Mouse (Mus musculus): Measurements from ENCODE around the gene Cacna2d4.

Gene Cacna2d4

DNA sequence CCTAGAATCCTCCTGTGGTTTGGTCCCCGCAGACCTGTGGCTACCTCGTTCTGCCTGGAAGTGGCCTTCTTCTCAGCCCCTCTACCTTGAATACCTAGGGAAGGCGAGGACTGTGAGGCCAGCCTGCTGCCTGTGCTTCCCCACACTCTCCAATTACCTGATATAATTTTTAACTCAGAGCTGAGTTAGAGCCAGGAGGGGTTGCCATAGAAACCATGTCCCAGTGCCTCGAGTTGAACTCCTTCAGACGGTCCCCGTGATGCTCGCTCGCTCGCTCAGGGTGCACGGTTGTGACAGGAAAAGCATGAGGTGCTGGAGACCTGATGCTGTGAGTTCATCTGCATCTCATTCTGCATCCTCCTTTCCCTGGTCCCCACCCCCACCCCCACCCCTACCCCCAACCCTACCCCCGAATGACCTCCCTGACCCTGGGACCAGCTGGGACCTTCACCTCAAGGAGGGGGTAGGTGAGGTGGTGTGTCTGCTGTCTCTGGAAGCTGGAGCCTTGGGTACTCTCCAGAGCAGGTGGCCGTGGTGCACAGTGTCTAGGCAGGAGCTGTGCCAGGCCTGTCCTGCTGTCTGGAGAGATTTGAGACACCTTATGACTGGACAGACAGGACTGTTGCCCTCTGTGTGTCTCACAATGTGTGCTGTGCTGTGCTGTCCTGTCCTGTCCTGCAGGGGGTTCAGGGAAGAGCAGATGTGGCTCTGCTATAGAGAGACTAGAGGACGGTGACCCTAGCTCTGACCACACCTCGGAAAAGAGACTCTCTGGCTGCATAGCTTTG is 77.5 kb downstream of the Cacna2d4 start:
- DNase-seq = peak in 1 of 2 experiments; percentile 31

DNA sequence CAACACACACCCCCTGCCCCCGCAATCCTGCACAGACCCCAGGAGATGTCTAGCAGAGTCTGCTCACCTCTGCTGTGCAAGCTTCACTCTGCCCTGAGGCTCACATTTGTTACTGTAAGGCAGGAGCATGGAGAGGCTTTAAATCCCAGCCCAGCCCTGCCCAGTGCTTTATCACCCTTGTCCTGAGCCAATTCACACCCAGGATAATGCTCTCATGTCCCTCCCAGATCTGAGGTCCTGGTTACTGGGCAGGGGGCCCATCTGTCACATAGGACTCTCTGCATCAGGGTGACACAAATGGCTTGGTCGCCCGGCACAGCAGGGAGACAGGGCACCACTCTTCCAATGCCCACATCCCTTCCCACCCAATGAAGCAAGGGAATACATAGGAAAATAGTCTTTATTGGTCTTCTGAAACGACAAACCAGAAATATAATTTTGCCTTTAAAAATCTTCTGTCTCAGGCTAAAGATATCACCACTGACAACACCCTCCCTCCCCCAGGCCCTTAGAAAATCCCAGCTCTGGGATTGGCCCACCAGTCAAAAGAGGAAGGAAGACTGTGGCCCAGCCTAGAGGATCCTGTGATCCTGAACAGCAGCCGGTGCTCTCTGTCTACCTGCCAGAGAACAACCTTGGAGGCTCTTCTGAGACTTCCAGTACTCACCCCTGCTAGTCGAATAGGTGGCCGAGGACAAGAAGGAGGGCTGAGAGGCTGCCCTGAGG is 78.6 kb downstream of the Cacna2d4 start:
- no peak for DNase-seq

DNA sequence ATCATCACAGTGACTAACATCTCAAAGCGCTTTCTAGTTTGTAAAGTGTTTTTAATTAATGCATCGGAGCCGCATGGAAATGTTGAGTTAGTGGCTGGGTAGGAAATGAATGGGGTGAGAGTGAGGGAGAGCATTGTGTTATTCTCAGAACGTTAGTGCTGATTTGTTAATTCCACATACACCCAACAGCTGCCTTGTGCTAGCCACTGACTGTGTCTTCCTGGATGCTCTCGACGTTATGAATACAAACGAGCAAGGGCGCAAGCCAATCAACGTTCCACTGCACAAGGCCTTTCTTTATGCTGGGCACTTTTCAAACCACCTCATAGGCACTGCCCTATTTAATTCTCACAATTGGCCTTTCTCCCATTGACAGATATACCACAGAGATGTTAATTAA is 82.4 kb downstream of the Cacna2d4 start:
- no peak for DNase-seq

DNA sequence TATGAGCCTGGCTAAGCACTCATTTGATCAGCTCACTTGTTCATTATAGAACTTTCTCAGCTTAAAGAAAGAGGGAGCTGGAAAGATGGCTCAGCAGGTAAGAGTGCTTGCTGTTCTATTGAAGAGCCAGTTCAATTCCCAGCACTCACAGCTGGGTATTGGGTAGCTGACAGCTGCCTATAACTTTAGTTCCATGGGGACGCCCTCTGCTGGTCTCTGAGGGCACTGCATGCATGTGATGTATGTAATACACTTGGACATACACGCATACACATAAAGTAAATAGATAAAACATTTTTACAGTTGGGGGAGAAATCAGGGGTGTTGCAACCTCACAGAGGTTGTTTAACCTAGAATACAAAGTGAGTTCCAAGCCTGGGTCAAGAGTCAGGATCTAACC is 83.0 kb downstream of the Cacna2d4 start:
- peak in 1 of 2 experiments; percentile 18 for DNase-seq

DNA sequence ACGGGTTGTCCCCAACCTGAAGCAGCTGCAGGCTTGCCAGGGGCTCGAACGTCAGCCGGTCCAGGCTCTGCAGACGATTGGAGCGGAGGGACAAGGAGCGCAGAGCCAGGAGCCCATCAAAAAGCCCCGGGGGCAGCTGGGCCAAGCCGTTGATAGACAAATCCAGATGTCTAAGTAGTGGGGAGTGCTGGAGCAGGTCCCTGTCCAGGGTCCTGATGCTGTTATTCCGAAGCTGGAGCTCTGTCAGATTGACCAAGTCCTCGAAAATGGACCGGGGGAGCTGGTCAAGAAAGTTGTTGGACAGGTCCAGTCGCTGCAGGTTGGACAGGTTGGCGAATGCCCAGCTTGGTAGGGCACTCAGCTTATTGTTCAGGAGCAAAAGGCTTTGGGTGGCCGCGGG is 84.2 kb downstream of the Cacna2d4 start:
- peak; percentile 82 to 84 for DNase-seq

DNA sequence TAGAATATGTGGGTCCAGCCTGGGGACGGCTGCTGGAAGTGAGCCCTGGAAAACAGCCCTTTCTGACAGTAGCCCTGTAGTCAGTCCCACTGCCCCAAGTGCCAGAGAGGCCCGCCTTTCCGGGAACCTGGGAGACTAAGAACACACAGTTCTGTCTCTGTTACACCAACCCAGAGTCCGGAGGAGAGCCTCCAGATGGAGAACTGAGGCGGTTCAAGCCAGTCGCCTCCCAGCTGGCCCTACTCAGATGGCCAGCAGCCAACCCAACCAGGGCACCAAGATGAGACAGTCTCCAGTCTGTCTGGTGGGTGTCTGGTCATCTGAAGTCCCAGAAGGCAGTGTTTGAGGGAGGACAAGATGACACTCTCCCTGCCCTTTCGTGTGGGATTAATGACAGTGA is 85.4 kb downstream of the Cacna2d4 start:
- DNase-seq = no peak

DNA sequence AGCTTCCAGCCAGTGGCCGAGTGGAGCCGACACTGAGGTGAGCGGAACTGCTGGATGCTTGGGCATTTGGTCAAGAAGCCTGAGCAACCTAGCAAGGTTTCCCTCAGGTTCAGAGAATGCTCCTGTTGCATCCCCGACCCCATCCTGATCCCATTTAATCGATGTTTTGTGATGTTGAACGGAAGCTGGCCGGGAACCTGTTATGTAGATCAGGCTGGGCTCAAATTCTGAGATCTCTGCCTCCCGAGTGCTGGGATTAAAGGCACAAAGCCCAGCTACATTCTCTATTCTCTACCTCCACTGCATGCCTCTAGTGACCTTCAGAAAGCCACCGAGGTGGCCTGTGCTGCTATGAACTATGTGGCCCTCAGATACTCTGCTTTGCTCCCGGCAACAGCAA is 88.5 kb downstream of the Cacna2d4 start:
- DNase-seq = no peak

DNA sequence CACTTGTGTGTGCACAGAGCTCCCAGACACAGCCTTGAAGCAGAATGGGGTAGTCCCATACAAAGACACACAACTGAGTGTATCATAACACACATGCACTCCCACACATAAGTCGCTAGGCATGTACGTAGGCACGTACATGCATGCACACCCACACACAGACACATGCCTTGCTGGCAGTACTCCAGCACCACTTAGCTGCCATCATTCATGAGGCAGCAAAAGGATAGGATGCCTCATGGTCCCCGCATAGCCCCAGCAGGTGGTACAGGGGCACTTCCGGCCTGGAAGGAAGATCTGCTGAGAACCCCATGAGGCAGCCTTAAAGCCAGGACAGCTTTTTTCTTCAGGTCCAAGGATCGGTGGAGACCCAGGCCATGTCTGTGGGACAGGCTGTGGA is 89.7 kb downstream of the Cacna2d4 start:
- no peak for DNase-seq

DNA sequence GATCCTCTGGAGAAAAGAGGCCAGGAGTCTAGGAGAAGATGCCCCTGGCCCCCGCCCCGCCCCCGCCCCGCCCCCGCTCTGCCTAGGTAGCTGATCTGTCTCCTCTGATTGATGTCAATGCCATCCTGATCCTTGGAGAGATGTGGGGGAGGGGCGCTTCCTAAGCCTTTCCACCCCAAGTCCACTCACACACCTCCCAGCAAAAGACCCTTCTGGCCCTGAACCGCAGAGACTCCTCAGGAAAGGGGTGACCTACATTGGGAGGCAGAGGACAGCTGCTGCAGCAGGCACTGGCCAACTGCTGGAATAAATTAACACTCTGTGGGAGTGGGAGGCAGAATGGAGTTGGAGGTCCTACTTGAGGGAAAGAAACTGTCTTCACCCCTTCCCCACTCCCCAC is 90.2 kb downstream of the Cacna2d4 start:
- no peak for DNase-seq

DNA sequence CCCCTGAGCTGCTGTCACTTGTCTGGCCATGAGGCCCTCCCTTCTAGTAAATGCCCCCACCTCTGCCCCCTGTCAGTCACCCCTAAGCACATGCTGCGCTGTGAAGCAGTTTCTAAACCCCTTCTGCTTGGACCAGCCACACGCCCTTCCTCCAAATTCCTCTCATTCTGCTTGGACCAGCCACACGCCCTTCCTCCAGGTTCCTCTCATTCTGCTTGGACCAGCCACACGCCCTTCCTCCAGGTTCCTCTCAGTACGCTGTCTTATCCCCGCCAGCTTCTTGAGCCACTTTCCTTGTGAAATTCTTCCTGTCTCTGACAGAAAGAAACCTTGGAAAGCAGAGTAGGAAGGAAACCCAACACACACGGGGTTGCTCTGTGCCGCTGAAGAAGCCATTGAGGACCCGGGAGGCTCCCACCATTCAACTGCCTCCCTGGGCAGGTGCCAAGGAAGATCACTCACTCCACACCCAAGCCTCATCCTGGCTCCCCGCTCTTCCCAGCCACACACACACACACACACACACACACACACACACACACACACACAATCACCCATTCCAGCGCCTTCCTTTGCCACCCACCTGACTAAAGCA is 92.3 kb downstream of the Cacna2d4 start:
- DNase-seq = peak in 1 of 2 experiments; percentile 45

DNA sequence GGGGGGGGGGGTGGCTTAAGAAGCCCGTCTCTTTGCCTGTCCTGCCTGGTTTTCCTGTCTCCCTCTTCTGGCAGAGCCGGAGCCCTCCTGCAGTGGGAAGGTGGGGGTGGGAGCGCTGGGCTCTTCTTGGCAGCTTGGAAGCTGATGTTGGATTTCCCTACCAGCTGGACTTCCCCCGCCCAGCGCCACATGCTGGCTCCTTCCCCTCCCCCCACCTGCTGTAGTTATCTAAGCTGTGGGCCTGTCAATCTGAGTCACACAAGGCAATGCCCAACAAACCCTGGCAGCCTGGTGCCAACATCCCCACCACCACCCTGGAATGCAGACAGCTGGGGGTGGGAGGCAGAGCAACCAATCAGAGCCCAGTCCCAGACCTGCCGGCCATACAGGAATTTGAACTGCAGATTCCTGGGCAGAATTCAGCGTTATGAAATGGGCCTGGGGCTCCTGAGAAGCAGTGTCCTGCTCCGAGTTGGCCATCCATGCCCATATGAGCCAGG is 92.9 kb downstream of the Cacna2d4 start:
- peak; percentile 60 to 76 for DNase-seq

DNA sequence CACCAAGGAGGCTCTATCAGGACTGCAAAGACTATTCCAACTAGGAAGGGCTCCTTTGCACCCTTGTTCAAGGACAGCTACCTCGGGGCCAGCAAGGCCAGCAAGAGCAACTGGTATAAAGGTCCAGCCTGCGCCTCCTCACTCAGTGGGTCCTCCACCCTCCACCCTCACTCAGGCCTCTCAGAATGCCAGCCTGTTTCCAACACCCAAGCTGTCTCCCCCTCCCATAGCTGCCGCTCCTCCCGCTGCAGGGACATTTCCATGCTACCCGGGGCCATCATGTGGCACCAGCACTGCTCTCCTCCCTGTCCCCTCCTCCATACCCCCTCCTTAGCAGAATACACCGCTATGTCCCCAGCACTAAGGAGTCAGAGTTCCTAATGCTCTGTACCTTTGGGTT is 93.6 kb downstream of the Cacna2d4 start:
- DNase-seq = no peak

DNA sequence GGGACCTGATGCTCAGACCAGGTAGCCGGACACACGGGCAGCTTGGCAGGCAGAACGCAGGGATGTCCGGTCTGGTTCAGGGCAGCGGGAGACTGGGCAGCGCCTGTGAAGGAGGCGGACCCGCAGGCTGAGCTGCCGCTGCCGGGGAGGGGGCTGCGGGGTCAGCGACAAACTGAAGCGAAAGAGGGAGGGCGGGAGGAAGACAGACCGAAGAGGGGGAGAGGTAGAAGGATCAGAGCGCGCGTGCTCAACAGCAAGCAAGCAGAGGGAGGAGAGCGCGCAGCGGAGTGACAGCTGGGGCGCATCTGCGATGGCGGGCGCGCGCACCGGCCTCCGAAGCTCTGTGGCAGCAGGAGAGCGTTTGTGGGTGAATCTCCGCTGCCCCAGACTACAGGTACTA is 94.2 kb downstream of the Cacna2d4 start, which contains the start of gene Lrtm2:
Gene Lrtm2, minus strand, starts transcription at position 261 of the 400 bp plus-strand sequence.
- DNase-seq = peak; percentile 45 to 58

DNA sequence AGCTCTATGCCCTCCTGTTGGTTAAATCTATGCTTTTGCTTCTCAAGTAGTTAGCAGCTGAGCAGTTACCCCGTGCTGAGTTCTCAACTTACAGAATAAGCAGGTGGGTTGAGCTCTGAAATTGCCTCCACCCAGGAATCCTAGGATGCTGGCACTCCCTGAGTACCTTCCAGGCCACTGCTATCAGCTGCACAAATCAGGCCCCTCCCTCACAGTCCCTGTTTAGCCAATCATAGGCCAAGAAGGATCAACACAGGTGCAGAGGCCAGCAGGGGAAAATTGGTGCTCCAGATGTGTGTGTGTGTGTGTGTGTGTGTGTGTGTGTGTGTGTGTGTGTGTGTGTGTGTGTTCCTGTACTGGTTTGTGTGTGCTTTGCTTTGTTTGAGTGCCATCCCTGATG is 95.8 kb downstream of the Cacna2d4 start:
- no peak for DNase-seq

DNA sequence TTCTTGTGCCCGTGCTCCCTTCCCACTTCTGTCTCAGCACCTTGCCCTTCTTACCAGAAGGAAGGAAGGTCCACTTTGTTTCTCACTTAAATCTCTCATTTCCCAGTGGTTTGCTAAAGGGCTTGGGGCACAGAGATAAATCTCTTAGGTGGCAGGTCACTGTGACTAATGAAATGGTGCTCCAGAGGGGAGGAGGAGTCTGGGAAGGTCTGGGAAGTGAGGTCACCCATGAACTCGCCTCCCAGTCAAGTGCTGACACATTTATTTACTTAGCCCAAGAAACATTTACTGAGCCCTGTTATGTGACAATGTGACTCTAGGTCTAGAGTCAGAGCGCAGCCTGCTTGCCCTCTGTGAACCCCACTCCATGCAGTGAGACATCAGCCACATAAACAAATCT is 96.9 kb downstream of the Cacna2d4 start:
- DNase-seq = peak; percentile 6 to 32

DNA sequence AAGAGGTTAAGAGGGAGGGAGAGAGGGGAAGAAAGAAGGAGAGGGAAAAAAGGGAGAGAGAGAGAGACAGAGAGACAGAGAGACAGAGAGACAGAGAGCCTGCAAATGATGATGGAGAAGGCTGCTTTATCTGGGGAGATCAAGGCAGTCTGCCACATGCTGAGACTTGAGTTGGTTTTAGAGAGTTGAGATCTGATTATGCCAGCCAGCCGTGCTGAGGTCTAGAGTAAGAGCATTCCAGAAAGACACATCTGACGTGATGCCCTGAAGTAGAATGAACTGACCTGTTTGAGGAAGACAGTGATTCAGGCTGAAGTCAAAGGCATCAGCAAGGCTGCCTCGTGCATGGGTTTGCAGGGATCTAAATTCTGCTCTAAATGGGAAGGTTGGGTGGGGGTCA is 97.5 kb downstream of the Cacna2d4 start:
- no peak for DNase-seq

DNA sequence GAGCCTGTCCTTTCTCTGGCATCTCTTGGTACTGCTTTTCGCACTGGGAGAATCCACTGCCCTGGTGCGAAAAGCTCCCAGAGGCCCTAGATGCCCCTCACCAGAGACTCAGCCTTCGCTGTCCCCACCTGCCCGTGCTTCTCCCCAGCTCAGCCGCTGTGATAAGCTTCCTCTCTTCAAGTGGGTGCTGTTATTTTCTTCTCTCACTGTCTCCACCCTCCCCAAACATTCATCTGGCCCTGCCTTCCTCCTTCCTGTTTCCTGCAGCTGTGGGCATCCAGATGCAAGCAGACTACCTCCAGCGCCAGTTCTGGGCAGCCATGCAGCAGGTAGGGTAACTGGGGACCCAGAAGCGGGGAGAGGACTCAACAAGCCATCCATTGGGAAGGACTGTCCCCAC is 99.8 kb downstream of the Cacna2d4 start:
- no peak for DNase-seq

DNA sequence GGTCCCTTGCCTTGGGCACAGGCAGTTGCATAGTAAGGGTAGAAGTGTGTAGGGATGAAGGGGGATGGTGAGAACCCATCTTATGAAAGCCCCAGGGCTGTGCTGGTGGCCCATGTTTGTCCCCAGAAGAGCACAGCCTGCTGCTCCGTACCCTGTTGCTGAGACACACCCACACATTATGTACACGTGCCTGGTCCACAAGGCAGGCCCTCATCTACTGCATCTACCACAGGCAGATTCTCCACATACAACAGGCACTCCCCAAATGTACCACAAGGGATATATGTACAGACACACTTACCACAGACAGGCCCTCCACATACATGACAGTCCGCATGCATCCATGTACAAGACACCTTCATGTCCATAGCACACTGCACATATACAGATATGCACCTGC is 101.0 kb downstream of the Cacna2d4 start:
- DNase-seq = no peak

DNA sequence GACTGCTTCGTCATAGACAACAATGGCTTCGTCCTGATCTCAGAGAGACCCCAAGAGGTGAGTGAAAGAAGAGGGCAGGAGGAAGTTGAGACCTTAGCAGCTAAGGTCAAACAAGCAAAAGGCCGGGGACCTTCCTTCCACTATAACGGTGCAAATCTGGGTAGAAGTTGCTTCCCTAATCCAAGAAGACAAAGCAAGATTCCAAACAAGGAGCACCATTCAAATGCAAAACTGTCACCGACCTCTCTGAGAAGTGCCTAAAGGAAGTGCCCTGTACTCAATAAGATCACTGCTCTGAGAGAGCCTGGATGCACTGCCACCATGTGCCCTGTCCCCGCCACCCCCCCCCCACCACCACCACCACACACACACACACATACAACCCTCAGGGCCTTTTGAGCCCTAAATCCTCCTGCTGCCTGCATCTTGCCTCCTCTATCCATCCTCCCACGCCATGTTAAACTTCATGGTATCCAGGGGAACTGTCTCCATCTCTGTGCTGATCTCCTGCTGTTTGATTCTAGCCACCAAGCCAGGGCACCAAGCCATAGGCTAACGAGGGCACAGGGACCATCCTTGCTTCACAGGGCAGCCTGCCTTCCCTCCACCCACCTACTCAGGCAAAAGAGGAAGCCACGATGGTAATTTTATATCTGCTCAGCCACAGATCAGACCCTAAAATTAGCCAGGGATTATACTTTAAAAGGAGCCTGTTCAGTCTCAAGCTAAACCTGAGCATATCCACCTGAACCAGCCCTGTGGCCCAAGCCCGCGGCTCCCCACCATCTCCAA is 102.0 kb downstream of the Cacna2d4 start:
- no peak for DNase-seq

DNA sequence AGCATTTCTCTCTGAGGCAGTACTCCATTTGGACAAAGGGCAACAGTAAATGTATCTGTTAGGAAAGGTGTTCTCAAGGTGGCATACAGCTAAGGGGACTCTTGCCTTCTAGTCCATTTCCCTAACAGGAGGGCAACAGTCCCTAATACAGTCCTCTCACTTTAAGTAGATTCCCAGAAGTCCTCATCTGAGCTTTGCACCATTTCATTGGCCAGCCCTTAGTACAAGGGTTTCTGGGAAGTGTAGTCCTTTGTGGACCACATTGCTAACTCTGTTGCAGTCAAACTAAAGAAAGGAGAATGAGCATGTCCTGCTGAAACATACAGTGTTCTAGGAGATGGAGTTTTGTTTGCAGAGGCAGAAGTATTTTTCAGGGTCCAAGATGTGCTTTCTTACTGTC is 105.1 kb downstream of the Cacna2d4 start:
- no peak for DNase-seq

DNA sequence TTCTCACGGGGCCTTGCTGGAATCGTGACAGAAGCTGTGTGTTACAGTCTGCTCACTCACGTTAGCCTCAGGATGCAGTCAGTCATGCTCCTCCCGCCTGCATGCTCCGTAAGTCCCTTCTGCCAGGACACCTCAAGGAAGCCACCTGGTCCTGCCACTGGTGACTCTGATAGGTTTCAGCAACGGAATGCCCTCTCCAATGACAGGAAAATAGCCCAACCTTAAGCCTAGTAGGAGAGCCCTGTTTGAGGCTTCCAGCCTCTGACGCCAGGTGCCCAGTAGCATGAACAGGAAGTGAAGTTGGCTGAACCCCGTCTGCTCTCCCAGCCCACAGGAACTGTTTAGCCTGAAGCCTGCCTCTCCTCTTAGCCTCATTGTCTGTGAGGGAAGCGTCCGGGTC is 109.9 kb downstream of the Cacna2d4 start:
- no peak for DNase-seq

DNA sequence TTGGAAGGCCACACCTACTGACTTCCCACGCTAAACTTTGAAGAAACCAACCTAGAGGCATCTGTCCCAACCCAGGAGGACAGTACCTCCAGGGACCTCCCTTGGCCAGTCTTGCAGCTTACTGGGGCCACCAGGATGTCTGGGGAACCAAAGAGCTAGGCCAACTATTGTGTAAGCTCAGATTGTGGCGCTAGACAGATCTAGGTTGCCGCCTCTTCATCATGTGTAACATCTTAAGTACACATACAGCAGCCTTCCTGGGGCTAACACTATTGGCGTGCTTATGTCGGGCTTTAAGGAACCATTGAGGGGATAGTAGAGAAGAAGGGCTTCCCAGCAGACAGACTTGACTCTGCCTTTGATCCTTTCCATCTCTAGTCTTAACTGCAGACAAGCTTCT is 111.5 kb downstream of the Cacna2d4 start:
- no peak for DNase-seq

DNA sequence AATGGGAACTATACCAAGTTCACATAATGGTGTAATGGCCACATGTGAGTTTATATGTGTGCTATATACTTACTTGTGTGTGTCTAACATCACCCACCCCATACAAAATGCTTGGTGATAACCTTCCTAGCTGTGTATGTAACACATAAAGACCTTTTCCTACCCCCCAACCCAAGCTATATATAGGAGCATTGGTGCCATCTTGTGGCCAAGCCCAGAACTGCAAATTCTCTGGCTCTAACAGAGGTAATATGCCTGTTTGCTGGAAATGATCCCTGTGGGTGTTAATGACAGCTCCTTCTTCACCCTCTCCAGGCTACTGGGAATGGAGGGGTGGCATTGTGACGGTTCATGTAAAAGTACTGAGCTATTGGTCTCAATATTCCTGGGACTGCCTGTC is 111.9 kb downstream of the Cacna2d4 start:
- DNase-seq = peak; percentile 90 to 93

Data from kidney, postnatal 4 days (tissue).